Mouse (Mus musculus) limb, embryonic 15.5 days (tissue): ENCODE measurements around the gene Dnajc27. TPM values are rescaled to one million over a fixed set of nuclear protein-coding genes. Genes with fewer than 3 reads are reported as not detected.
A peak's percentile ranks its signal among the peaks of the same experiment; 100 is the strongest.

Source experiments
- ATAC-seq: fragments of 200-750 bp; cut with Nextera tagmentation; 2 replicates; pipeline ENCODE4 v1.8.0; 2017; ENCODE audit warnings: low read depth, moderate TSS enrichment; ENCODE audit not compliant: insufficient number of reproducible peaks, low FRiP score, low TSS enrichment
- H3K27ac ChIP-seq: fragments of 300-500 bp; sonication (generic); 2 replicates; pipeline ENCODE4 v1.5.1; 2015; ENCODE audit warnings: moderate library complexity, mild to moderate bottlenecking, inconsistent platforms
- H3K27me3 ChIP-seq: fragments of 300-500 bp; sonication (generic); 2 replicates; pipeline ENCODE4 v1.6.1; 2015; ENCODE audit warnings: inconsistent platforms
- H3K36me3 ChIP-seq: fragments of 300-500 bp; sonication (generic); 2 replicates; pipeline ENCODE4 v1.6.1; 2015; ENCODE audit warnings: inconsistent platforms
- H3K4me1 ChIP-seq: fragments of 300-500 bp; sonication (generic); 2 replicates; pipeline ENCODE4 v1.6.1; 2015; ENCODE audit warnings: inconsistent platforms
- H3K4me2 ChIP-seq: fragments of 300-500 bp; sonication (generic); 2 replicates; pipeline ENCODE4 v1.6.1; 2015; ENCODE audit warnings: mild to moderate bottlenecking, inconsistent platforms
- H3K4me3 ChIP-seq: fragments of 300-500 bp; sonication (generic); 2 replicates; pipeline ENCODE4 v1.5.1; 2015; ENCODE audit warnings: mild to moderate bottlenecking, inconsistent platforms
- H3K9ac ChIP-seq: fragments of 300-500 bp; sonication (generic); 2 replicates; pipeline ENCODE4 v1.6.1; 2015; ENCODE audit warnings: inconsistent platforms
- H3K9me3 ChIP-seq: fragments of 300-500 bp; sonication (generic); 2 replicates; pipeline ENCODE4 v1.6.1; 2016; ENCODE audit warnings: inconsistent platforms
- WGBS: fragments of 180-500 bp; shearing (Covaris S2); methylation state at CpG from one replicate; pipeline ENCODE4 v1.1.7; 2015; 5-methylcytosine and 5-hydroxymethylcytosine counted together
- polyA plus RNA-seq: library from polyadenylated mRNA; unstranded; fragments of >200 nt; fragmentation: Nextera tagmentation; extraction: Ambion mirVana; gene quantifications from 2 replicates; pipeline ENCODE4 v1.2.1, GENCODE M21; 2015

Dnajc27 gene
- polyA plus RNA-seq, result 5.1 and 5.5 TPM in 2 replicates

- Histone ChIP-seq H3K27me3 (no peaks in the 10 kb centered on the region), H3K36me3 (peaks cover 14% of the 10 kb centered on the region), H3K9ac (peak within 1 kb of the TSS; percentile 55), H3K4me2 (peak within 1 kb of the TSS; percentile 77), H3K27ac (peak within 1 kb of the TSS; percentile 97), H3K9me3 (no peaks in the 10 kb centered on the region), H3K4me1 (peaks cover 2% of the 10 kb centered on the region; the same call in 1 of the 2 replicates), H3K4me3 (peak within 1 kb of the TSS; percentile 64)
- ATAC-seq, result peak; percentile 97
- WGBS, result 5% methylated on average over 59 of the region's 59 CpGs
Measured at GRCm38 (mm10) chr12:4082132-4083001, at the start of gene Dnajc27. Gene Dnajc27, plus strand, starts transcription at chr12:4082583.

DNA sequence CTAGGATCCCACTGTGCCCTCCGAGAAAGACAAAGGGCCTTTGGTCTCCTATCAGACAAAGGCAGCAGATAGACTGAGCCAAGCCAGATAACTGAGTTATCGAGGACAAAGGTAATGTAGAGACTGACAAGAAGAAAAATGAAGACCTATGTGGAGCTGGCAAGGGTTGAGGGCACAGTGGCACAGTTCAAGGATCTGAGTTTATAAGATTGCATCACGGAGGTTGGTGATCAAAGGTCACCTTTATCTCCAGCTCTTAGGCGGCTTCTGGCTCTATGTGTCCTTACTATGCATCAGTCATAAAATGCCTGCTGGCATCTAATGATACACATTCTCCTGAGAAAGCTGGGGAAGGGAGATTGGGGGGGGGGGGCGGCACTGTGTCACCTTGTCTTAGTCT lies 46.2 kb upstream of the Dnajc27 start:
- Histone ChIP-seq H3K27ac (no peak overlapping the region), H3K4me3 (no peak overlapping the region), H3K9me3 (no peaks in the 10 kb centered on the region), H3K27me3 (peaks cover 10% of the 10 kb centered on the region), H3K9ac (no peak overlapping the region), H3K36me3 (no peaks in the 10 kb centered on the region), H3K4me2 (no peak overlapping the region), H3K4me1 (peaks cover 19% of the 10 kb centered on the region)
- WGBS, result 90% methylated on average over 5 of the region's 5 CpGs
- ATAC-seq, result no peak

DNA sequence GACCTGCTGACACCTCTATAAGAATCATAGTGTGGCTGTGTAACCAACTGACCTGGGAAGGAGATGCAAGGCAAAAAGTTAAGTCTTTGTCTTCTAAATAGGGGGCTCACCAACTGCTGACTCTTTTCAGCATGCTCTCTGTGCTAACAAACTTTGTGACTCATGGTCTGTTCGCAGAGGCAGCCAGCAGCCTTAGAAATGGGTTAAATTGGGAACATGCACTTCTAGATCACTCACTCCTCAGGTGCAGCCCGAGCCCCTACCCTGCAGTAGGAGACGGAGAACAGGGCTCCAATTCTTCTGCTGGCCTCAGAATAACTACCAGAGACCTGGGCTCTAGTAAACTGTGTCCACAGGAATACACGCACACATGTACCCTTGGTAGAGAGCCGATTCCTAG lies 44.9 kb upstream of the Dnajc27 start:
- Histone ChIP-seq H3K27me3 (peaks cover 16% of the 10 kb centered on the region), H3K36me3 (no peaks in the 10 kb centered on the region), H3K9me3 (no peaks in the 10 kb centered on the region), H3K4me2 (peak overlapping the region; percentile 98), H3K9ac (0 out of 2 replicates have a peak overlapping the region, but pooled peaks have one; percentile 55), H3K27ac (peak overlapping the region; percentile 17; the same call in 1 of the 2 replicates), H3K4me1 (peaks cover 19% of the 10 kb centered on the region), H3K4me3 (peak overlapping the region; percentile 72)
- no peak for ATAC-seq
- 24% methylated on average over 5 of the region's 5 CpGs for WGBS

GRCm38 (mm10) chr12:4038061-4039041 lies 44.0 kb upstream of the Dnajc27 start, which contains the start of gene Efr3b:
Gene Efr3b, minus strand, starts transcription at chr12:4038915.
- Histone ChIP-seq H3K4me1 (peaks cover 19% of the 10 kb centered on the region), H3K4me3 (peak within 1 kb of the TSS; percentile 72), H3K9me3 (no peaks in the 10 kb centered on the region), H3K9ac (peak within 1 kb of the TSS; percentile 55), H3K36me3 (no peaks in the 10 kb centered on the region), H3K27ac (peak within 1 kb of the TSS; percentile 17; the same call in 1 of the 2 replicates), H3K27me3 (peaks cover 16% of the 10 kb centered on the region), H3K4me2 (peak within 1 kb of the TSS; percentile 98)
- ATAC-seq, result peak; percentile 85
- under 1% methylated on average over 65 of the region's 78 CpGs for WGBS

- no peak for ATAC-seq
- H3K4me3 ChIP-seq, result peak overlapping the region; percentile 72
- peak overlapping the region; percentile 98 for H3K4me2 ChIP-seq
- H3K27ac ChIP-seq, result no peak overlapping the region
- no peaks in the 10 kb centered on the region for H3K9me3 ChIP-seq
- no peak overlapping the region for H3K9ac ChIP-seq
- H3K4me1 ChIP-seq, result peaks cover 22% of the 10 kb centered on the region
- no peaks in the 10 kb centered on the region for H3K36me3 ChIP-seq
- under 1% methylated on average over 13 of the region's 13 CpGs for WGBS
- H3K27me3 ChIP-seq, result peaks cover 16% of the 10 kb centered on the region
Measured at GRCm38 (mm10) chr12:4039046-4039445, 43.3 kb upstream of the Dnajc27 start.

- H3K4me1 ChIP-seq, result peaks cover 19% of the 10 kb centered on the region
- WGBS, result 68% methylated on average over 5 of the region's 5 CpGs
Measured at GRCm38 (mm10) chr12:4042411-4042810, 40.0 kb upstream of the Dnajc27 start.

GRCm38 (mm10) chr12:4045992-4046391 lies 36.4 kb upstream of the Dnajc27 start:
- WGBS, result 59% methylated on average over 1 of the region's 1 CpGs
- ATAC-seq, result no peak
- no peak overlapping the region for H3K27ac ChIP-seq
- H3K4me2 ChIP-seq, result no peak overlapping the region
- H3K36me3 ChIP-seq, result no peaks in the 10 kb centered on the region
- H3K9ac ChIP-seq, result no peak overlapping the region
- no peaks in the 10 kb centered on the region for H3K9me3 ChIP-seq
- H3K27me3 ChIP-seq, result peaks cover 6% of the 10 kb centered on the region; the same call in 1 of the 2 replicates
- no peak overlapping the region for H3K4me3 ChIP-seq
- 0 out of 2 replicates have a peak, but pooled peaks cover 2% of the 10 kb centered on the region for H3K4me1 ChIP-seq

More at GRCm38 (mm10) chr12:4042411-4042810, 40.0 kb upstream of the Dnajc27 start:
- H3K27me3 ChIP-seq, result peaks cover 14% of the 10 kb centered on the region; the same call in 1 of the 2 replicates
- H3K27ac ChIP-seq, result no peak overlapping the region
- H3K36me3 ChIP-seq, result no peaks in the 10 kb centered on the region
- H3K9me3 ChIP-seq, result no peaks in the 10 kb centered on the region
- ATAC-seq, result no peak
- no peak overlapping the region for H3K4me2 ChIP-seq
- no peak overlapping the region for H3K9ac ChIP-seq
- no peak overlapping the region for H3K4me3 ChIP-seq

- no peaks in the 10 kb centered on the region for H3K9me3 ChIP-seq
- 0 out of 2 replicates have a peak, but pooled peaks cover 2% of the 10 kb centered on the region for H3K4me1 ChIP-seq
- H3K27me3 ChIP-seq, result no peaks in the 10 kb centered on the region
- no peak overlapping the region for H3K4me3 ChIP-seq
- WGBS, result 54% methylated on average over 6 of the region's 6 CpGs
- no peak overlapping the region for H3K9ac ChIP-seq
- H3K4me2 ChIP-seq, result no peak overlapping the region
- no peak overlapping the region for H3K27ac ChIP-seq
- no peaks in the 10 kb centered on the region for H3K36me3 ChIP-seq
- ATAC-seq, result no peak
Measured at GRCm38 (mm10) chr12:4048031-4048430, 34.4 kb upstream of the Dnajc27 start.

- H3K9me3 ChIP-seq, result no peaks in the 10 kb centered on the region
- no peak overlapping the region for H3K27ac ChIP-seq
Measured at GRCm38 (mm10) chr12:4050861-4051425, 31.4 kb upstream of the Dnajc27 start.

GRCm38 (mm10) chr12:4053643-4054042 lies 28.7 kb upstream of the Dnajc27 start:
- H3K27ac ChIP-seq, result no peak overlapping the region
- no peak overlapping the region for H3K4me3 ChIP-seq
- H3K4me2 ChIP-seq, result no peak overlapping the region
- no peaks in the 10 kb centered on the region for H3K9me3 ChIP-seq
- ATAC-seq, result no peak
- no peaks in the 10 kb centered on the region for H3K4me1 ChIP-seq
- WGBS, result 78% methylated on average over 3 of the region's 3 CpGs
- H3K27me3 ChIP-seq, result no peaks in the 10 kb centered on the region
- H3K36me3 ChIP-seq, result no peaks in the 10 kb centered on the region
- no peak overlapping the region for H3K9ac ChIP-seq

More at GRCm38 (mm10) chr12:4050861-4051425, 31.4 kb upstream of the Dnajc27 start:
- Histone ChIP-seq H3K36me3 (no peaks in the 10 kb centered on the region), H3K4me3 (no peak overlapping the region), H3K27me3 (no peaks in the 10 kb centered on the region), H3K9ac (no peak overlapping the region), H3K4me1 (no peaks in the 10 kb centered on the region), H3K4me2 (no peak overlapping the region)
- ATAC-seq, result no peak
- 63% methylated on average over 9 of the region's 9 CpGs for WGBS

DNA sequence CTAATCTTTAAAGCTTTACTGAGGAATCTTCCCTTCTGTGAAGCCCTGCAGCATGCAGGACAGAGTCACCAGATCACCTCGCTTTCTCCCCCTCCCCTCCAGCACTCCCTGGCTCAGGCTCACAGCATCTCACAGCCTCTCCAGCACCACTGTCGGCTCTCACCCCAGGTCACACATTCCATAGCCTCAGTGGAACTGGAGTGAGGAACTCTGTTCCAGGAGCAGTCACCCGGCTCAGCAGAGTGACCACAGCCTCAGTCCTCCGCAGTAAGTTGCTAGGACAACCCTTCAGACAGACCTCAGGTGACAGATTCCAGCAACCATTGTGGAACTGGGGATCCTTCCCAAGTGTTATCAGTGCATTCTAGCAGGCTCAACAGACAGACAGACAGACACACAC lies 27.5 kb upstream of the Dnajc27 start:
- H3K4me2 ChIP-seq, result no peak overlapping the region
- H3K9me3 ChIP-seq, result no peaks in the 10 kb centered on the region
- 33% methylated on average over 4 of the region's 4 CpGs for WGBS
- no peaks in the 10 kb centered on the region for H3K4me1 ChIP-seq
- H3K36me3 ChIP-seq, result no peaks in the 10 kb centered on the region
- no peak overlapping the region for H3K9ac ChIP-seq
- no peak overlapping the region for H3K4me3 ChIP-seq
- H3K27ac ChIP-seq, result no peak overlapping the region
- no peaks in the 10 kb centered on the region for H3K27me3 ChIP-seq
- no peak for ATAC-seq
